Mouse (Mus musculus): ENCODE measurements at regions not wholly inside any gene's neighbourhood (a gene's known extent, or its start where the extent isn't known, plus 50 kb on each side); places are given as distances from the start of the nearest gene placed in this dataset.

DNA sequence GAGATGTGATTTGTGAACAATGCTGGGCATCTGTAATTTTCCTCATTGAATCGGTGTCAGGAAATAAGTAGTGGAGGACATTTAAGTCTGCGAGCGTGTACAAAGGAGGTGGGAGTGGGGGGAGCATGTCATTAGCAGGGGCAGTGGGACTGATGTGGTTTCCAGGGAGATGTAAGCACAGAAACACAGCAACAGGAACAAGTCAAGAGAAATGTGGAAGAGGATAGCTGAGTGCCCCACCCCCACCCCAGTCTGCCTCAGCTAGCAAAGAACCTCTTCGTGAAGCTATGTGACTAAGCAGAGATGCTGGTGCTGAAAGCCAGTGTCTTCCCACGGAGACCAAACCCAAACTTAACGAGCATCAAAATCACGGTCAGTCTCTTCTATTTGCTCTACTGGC is 151.9 kb downstream of the Drd1 start:
- in situ Hi-C loops (cut with MboI; ENCODE audit: low sequenced_read_pairs), result no loop called here

DNA sequence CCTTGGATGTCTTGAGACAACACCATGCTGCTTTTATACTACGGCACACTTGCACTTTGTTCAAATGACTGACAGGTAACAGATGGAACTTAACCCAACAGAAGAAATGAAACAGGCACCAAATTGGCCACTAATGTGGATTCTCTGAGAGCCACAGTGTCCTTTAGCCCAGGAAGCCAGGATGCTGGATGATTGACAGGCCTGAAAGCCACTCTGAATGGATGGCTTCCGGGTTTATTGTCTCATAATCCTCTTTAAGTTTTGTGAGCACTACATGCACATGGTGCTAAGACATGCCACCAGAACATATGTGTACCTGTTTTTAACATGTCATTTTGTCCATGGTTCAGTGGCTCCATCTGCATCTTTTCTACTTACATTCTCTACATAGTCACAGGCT is 152.7 kb downstream of the Drd1 start:
- in situ Hi-C loops (cut with MboI; ENCODE audit: low sequenced_read_pairs), result no loop called here

GRCm38 (mm10) chr13:53900406-53901025 is 155.0 kb downstream of the Drd1 start:
- in situ Hi-C loops (cut with MboI; ENCODE audit: low sequenced_read_pairs), result no loop called here

DNA sequence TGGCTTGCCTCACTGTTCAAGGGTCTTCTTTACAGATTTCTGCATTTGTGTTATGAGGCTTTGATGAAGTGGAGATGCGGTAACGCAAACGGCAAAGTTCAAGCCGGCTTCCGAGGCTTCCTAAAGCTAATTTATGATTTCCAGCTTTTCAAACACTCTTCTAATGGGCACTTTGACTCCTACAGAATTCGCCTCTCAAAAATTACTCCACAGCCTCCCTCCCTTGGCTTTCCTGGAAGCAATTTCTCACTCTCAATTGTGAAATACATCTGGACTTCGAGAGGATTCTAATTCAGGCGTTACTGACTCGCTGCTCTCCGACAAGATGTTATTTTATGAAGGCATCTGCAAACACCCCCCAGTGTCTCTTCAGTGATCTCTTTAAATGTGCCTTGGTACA is 157.2 kb downstream of the Drd1 start:
- in situ Hi-C loops (cut with MboI; ENCODE audit: low sequenced_read_pairs), result no loop called here

GRCm38 (mm10) chr13:53897176-53897575 is 158.3 kb downstream of the Drd1 start:
- in situ Hi-C loops (cut with MboI; ENCODE audit: low sequenced_read_pairs), result no loop called here

DNA sequence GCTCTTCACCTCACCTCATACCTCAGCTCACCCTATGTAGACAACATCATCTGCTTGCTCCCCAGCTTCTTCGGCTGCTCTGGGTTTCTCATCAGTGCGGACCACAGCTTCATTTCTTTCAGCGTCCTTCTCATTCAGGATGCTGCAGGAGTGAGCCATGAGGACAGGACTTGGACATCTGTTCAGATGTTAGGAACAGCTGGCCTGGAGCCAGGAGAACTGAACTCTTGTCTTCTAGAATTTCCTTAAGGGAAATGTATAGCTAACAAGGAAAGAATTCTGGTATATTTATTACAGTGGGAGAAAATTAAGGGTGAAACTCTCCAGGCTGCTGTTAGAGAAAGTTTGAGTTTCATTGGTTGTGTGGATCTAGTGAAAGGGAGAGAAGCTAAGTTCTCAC is 167.1 kb downstream of the Drd1 start:
- in situ Hi-C loops (cut with MboI; ENCODE audit: low sequenced_read_pairs), result no loop called here

DNA sequence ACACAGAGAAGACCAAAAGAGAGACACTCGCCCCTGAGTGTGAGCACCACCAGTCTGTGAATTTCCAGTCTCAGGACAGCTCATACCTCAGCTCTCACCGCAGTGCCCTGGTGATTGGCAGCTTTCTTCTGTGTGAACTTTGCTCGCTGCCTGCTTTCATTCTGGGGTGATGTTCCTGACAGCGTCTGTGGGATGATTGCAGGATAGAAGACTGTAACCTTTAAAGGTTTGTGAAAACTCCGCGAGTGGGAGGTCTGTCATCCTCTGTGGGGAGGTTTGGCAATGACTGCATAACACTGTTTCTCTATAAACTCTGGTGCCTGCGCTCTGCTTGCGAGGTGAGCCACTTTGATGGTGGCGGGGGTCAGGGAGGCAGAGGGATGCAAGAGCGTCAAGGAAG is 169.7 kb downstream of the Drd1 start:
- in situ Hi-C loops (cut with MboI; ENCODE audit: low sequenced_read_pairs), result no loop called here

DNA sequence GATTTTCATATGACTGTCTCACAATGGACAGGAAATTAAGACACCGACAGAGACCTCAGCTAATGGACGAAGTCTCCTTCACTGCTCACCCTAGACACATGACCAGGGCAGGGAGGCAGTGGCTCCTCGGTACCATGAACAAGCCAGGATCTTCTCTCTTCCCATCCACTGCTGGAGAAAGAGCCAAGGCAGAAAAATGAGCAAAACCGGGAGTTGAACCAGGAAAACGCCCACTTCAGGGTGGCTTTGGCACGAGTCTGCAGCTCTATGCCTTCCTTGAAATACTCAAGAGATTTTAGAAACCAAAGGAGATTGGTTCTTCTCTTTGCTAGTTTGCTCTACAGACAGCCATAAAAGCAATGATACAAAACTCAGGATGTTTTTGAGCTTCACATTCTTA is 172.3 kb downstream of the Drd1 start:
- in situ Hi-C loops (cut with MboI; ENCODE audit: low sequenced_read_pairs), result no loop called here

DNA sequence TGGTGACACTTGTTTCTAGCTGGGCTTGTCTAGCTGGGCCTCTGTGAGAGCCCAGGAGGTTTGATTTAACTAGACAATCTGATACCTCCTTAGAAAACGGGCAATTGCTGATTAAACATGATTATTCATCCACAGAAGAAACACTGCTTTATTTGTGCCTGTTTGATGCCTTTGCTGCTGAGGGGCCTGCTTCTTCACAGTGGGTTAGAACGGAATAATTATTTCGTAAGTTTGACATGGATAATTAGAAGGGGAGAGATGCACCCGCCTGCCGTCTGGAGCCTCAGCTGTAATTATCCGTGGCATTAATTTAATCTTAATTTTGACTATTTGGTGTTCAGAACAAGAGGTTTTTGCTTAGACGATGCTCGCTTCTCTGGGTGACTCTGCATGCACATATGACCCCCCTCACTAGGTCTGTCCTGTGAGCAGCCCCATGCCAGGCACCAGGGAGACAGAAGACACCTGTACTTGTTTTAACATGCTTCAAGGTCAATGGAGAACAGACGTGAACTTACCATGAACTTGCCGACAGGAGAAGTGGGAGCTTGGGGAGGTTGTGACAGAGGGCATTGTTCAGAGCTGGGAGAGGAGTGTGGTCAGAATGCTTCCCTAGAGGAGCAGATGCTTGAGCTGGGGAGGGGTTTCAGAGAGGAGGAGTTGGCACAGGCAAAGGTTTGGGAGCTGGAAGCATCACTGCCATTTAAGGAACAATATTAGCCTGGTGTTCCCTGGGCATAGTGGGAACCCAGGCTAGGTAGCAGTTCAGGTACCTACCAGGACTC is 174.8 kb downstream of the Drd1 start:
- in situ Hi-C loops (cut with MboI; ENCODE audit: low sequenced_read_pairs), result no loop called here

GRCm38 (mm10) chr13:53875546-53875945 is 180.0 kb downstream of the Drd1 start:
- in situ Hi-C loops (cut with MboI; ENCODE audit: low sequenced_read_pairs), result no loop called here

DNA sequence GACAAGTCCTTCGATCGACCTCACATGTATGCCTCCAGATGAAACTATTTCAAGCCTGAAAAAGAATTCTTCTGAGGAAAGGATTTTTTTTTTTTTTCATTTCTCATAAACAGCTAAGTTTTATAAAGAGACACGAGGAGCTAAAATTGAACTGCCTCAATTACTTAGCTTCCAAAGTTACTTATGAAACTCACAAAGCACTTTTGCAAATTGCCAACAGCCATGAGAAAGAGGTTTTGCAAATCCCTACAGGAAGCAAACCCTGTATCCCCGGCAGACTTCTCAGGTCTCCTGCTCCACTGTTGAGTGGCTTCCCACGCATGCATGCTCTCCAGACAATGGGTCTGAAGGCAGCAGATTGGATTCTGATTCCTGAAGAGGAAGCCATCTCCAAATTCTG is 190.2 kb downstream of the Drd1 start:
- in situ Hi-C loops (cut with MboI; ENCODE audit: low sequenced_read_pairs), result no loop called here

DNA sequence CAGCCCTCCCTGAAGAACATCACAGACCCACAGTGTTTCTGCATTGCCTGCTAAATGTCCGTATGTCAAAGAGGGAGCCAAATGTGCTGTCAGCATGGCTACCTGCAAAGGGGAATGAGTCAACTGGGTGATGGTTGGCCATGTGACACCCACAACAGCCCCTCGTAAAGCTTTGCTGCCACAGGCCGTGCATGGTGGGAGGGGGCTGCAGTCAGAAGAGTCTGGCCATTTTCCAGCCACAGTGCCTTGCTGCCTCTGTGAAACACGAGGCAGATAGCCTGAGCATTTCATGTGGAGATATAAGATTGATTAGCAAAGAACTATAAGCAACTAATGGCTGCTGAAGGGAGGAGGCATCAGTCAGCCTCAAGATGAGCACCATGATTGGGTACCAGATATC is 193.2 kb downstream of the Drd1 start:
- in situ Hi-C loops (cut with MboI; ENCODE audit: low sequenced_read_pairs), result no loop called here

- in situ Hi-C loops (cut with MboI; ENCODE audit: low sequenced_read_pairs), result no loop called here
These were observed 201.3 kb downstream of the Drd1 start for GRCm38 (mm10) chr13:53854196-53854595.

GRCm38 (mm10) chr13:53850146-53850545 is 205.4 kb downstream of the Drd1 start:
- in situ Hi-C loops (cut with MboI; ENCODE audit: low sequenced_read_pairs), result no loop called here

DNA sequence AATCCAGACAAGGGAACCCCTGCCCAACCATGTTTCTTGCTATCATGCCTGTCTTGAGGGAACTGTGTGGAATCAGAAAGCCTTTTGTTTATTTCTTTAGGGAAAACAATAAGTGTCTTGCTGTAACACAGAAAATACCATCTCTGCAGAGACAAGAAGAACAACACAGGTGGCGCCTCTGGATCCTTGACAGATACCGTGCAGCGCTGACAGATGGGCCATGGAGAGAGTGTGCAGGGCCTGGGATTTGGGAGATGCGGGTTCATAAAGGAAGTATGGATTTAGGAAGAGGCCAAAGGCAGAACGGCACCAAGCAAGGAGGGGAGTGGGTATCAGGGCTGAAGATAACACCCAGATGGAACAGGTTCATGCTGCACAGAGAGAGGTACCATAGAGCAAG is 209.3 kb downstream of the Drd1 start:
- in situ Hi-C loops (cut with MboI; ENCODE audit: low sequenced_read_pairs), result no loop called here

GRCm38 (mm10) chr13:53845786-53846185 is 209.7 kb downstream of the Drd1 start:
- in situ Hi-C loops (cut with MboI; ENCODE audit: low sequenced_read_pairs), result no loop called here

DNA sequence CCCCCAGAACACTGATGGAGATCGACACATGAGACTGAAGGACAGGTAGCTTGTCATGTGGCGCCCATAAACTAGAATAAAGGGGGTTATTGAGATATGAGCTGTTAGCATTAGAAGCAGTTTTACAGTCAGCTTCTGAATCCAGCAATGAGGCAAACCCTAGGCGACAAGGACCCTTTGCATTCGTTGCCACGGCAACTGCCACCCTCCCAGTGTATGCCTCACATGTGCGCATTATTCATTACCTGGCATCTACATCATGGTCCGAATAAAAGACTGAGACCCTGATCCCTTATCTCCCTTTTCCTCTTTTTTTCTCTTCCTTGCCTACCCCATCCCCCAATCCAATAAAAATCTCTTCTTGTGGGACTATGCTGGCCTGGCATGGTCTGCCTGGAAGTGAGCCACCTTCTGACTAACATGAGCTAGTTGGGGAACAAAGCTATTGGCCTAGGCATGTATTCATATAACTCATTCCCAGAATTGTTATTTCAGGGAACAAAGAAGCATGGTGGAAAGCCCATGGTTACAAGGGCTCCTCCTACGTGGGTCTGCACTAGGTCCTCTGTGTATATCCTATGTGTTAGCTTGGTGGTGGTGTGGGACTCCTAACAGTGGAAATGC is 229.4 kb downstream of the Drd1 start:
- in situ Hi-C loops (cut with MboI; ENCODE audit: low sequenced_read_pairs), result no loop called here

GRCm38 (mm10) chr13:53822061-53822460 is 233.4 kb downstream of the Drd1 start:
- in situ Hi-C loops (cut with MboI; ENCODE audit: low sequenced_read_pairs), result no loop called here

GRCm38 (mm10) chr13:53815629-53816028 is 239.9 kb downstream of the Drd1 start:
- in situ Hi-C loops (cut with MboI; ENCODE audit: low sequenced_read_pairs), result no loop called here

GRCm38 (mm10) chr13:53814088-53814487 is 241.4 kb downstream of the Drd1 start:
- in situ Hi-C loops (cut with MboI; ENCODE audit: low sequenced_read_pairs), result no loop called here

- in situ Hi-C loops (cut with MboI; ENCODE audit: low sequenced_read_pairs), result no loop called here
These were observed 243.6 kb downstream of the Drd1 start for GRCm38 (mm10) chr13:53811862-53812261.

DNA sequence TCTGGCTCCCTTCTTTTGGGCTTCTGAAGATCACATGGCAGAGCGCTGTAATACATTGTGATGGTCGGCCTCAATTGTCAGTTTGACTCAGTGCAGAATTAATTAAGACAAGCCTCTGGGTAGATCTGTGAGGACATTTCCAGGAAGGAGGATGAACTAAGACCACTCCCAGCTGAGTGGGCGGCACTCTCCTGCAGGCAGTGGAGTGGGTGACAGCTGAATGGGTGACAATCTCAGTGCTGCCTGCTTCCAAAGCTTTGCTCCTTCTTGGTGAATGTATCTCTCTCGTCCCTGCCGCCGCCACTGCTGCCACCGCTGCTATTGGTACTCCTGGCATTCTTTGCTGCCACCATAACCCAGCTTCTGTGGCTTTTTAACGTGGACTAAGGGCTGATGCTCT is 244.4 kb downstream of the Drd1 start:
- in situ Hi-C loops (cut with MboI; ENCODE audit: low sequenced_read_pairs), result no loop called here

Measured in CH12F3 (cell line).